Mouse (Mus musculus): ENCODE measurements around the gene Plekha4. TPM values are rescaled to one million over a fixed set of nuclear protein-coding genes. Genes with fewer than 3 reads are reported as not detected.

Gene Plekha4
- polyA plus RNA-seq, 1 experiment, result 12.9 TPM

DNA sequence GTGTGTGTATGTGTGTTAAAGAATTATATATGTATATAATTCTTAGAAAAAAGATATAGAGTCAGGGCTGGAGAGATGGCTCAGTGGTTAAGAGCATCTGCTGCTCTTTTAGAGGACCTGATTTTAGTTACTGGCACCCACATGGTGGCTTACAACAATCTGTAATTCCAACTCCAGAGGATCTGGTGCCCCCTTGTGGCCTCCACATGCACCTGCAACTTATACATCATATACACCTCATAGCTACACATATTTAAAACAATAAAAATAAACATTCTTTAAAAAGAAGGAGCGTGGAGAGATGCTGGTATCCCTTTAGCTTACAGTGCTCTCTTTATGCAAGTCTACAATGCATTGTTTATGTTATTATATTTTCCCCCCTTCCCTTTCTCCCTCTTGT, 18.4 kb downstream of the Plekha4 start:
- no peak overlapping the region for H3K27ac ChIP-seq (ENCODE audit: control insufficient read depth, insufficient read depth, low read depth, low read length)
- TF ChIP-seq CTCF (IDR thresholded peaks at IDR 0.05; ENCODE audit: control insufficient read depth, insufficient read depth, insufficient replicate concordance, low read depth, low read length) (no peak), POLR2A (IDR thresholded peaks at IDR 0.05; ENCODE audit: control insufficient read depth, low read depth, low read length) (no peak)

DNA sequence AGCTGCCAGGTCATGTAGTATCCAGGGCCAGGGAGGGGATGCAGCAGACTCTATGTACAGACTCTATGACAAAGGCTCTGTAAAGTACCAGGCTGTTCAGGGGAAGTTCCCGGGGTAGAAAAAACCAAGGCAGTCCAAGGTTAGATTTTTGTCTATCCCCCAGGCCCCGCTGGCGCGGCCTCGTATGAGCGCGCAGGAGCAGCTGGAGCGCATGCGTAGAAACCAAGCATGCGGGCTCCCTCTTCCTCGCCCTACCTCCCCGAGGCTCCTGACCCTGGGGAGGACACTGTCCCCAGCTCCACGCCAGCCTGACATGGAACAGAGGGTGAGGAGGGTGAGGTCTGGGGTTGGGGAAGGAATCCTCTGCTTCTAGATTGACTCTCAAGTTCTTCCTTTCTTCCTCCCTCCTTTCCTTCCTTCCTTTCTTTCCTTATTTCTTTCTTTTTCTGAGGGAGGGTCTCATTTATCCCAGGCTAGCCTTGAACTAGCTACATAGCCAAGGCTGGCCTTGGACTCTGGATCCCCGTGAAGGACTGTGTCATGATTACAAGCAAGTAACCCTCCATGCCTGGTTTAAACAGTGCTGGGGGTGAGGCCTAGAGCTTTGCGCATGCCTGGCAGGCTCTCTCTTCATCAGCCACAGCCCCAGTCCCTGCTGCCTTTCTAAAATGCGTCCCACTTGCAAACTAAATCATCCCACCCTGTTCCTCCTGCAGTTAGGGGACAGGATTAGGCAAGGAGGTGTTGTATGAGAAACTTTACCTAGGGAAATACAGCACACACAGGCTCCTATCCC, 23.7 kb downstream of the Plekha4 start:
- Histone ChIP-seq H3K4me1 (ENCODE audit: control insufficient read depth, insufficient read depth, low read length) (no peaks in the 10 kb centered on the region), H3K36me3 (ENCODE audit: control insufficient read depth, insufficient read depth, low read length) (no peaks in the 10 kb centered on the region), H3K4me3 (ENCODE audit: control insufficient read depth, low read depth, low read length) (no peak overlapping the region), H3K27me3 (ENCODE audit: control insufficient read depth, insufficient read depth, low read length) (no peaks in the 10 kb centered on the region), H3K27ac (ENCODE audit: control insufficient read depth, insufficient read depth, low read depth, low read length) (no peak overlapping the region)
- TF ChIP-seq POLR2A (IDR thresholded peaks at IDR 0.05; ENCODE audit: control insufficient read depth, low read depth, low read length), result no peak
- TF ChIP-seq CTCF (IDR thresholded peaks at IDR 0.05; ENCODE audit: control insufficient read depth, insufficient read depth, insufficient replicate concordance, low read depth, low read length), result no peak

More for the DNA sequence above, 18.4 kb downstream of the Plekha4 start:
- no peaks in the 10 kb centered on the region for H3K27me3 ChIP-seq (ENCODE audit: control insufficient read depth, insufficient read depth, low read length)
- no peak overlapping the region for H3K4me3 ChIP-seq (ENCODE audit: control insufficient read depth, low read depth, low read length)
- H3K4me1 ChIP-seq (ENCODE audit: control insufficient read depth, insufficient read depth, low read length), result peaks cover 3% of the 10 kb centered on the region
- no peaks in the 10 kb centered on the region for H3K36me3 ChIP-seq (ENCODE audit: control insufficient read depth, insufficient read depth, low read length)

DNA sequence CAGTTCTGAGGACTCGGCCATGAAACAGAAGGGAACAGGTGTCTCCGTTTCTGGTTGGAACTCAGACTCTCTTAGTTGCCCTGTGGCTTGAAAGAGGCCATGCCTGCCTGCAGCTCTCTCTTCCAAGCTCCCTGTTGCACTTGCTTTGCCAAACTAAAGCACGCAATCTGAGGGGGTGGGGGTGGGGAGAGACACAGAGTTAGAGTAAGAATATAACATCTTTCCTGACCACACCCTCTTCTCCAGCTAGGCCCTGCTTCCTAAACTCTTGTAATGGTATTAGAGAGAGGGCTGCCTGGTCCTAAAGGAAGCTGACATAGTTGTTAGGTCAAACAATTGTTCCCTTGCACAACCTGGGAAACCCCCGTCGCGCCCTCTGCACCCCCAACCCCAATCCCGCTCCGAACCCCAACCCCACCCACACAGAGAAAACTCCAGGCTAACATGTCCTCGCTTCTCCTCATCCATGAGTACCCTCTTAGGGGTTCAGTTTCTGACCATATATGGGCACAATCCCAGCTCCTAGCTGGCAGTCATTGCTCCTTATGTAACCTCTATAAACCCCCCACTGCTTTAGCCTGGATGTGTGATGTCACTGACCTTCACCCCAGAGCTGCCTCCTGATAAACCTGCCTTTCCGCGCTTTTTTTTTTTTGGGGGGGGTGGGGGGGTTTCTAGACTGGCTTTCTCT, 24.8 kb downstream of the Plekha4 start:
- Histone ChIP-seq H3K4me3 (ENCODE audit: control insufficient read depth, low read depth, low read length) (no peak overlapping the region), H3K27ac (ENCODE audit: control insufficient read depth, insufficient read depth, low read depth, low read length) (no peak overlapping the region)

GRCm38 (mm10) chr7:45551512-45551883, 25.4 kb downstream of the Plekha4 start:
- H3K36me3 ChIP-seq (ENCODE audit: control insufficient read depth, insufficient read depth, low read length), result no peaks in the 10 kb centered on the region
- H3K27me3 ChIP-seq (ENCODE audit: control insufficient read depth, insufficient read depth, low read length), result no peaks in the 10 kb centered on the region
- no peaks in the 10 kb centered on the region for H3K4me1 ChIP-seq (ENCODE audit: control insufficient read depth, insufficient read depth, low read length)
- no peak overlapping the region for H3K4me3 ChIP-seq (ENCODE audit: control insufficient read depth, low read depth, low read length)
- no peak overlapping the region for H3K27ac ChIP-seq (ENCODE audit: control insufficient read depth, insufficient read depth, low read depth, low read length)
- TF ChIP-seq CTCF (IDR thresholded peaks at IDR 0.05; ENCODE audit: control insufficient read depth, insufficient read depth, insufficient replicate concordance, low read depth, low read length) (no peak), POLR2A (IDR thresholded peaks at IDR 0.05; ENCODE audit: control insufficient read depth, low read depth, low read length) (no peak)

More for the DNA sequence above, 24.8 kb downstream of the Plekha4 start:
- TF ChIP-seq CTCF (IDR thresholded peaks at IDR 0.05; ENCODE audit: control insufficient read depth, insufficient read depth, insufficient replicate concordance, low read depth, low read length) (no peak), POLR2A (IDR thresholded peaks at IDR 0.05; ENCODE audit: control insufficient read depth, low read depth, low read length) (no peak)
- H3K36me3 ChIP-seq (ENCODE audit: control insufficient read depth, insufficient read depth, low read length), result no peaks in the 10 kb centered on the region
- no peaks in the 10 kb centered on the region for H3K4me1 ChIP-seq (ENCODE audit: control insufficient read depth, insufficient read depth, low read length)
- no peaks in the 10 kb centered on the region for H3K27me3 ChIP-seq (ENCODE audit: control insufficient read depth, insufficient read depth, low read length)

DNA sequence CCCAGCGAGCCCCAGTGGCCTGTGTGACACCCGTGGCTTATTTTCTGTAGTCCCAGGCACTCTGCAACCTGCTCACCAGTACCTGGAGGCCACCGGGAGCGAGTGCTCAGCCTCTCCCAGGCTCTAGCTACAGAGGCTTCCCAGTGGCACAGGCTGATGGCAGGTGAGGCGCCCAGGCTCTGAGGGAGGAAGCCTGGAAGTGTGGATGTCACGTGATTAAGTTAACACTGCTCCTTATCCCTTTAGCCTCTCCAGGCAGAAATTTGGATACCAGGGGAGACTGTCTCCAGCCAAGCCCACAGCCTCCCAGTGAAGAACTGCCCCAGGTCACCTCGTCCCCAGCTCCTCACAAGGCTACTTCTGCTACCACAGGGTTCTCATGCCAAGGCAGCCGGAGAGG, 27.4 kb downstream of the Plekha4 start:
- Histone ChIP-seq H3K4me3 (ENCODE audit: control insufficient read depth, low read depth, low read length) (no peak overlapping the region), H3K27ac (ENCODE audit: control insufficient read depth, insufficient read depth, low read depth, low read length) (no peak overlapping the region), H3K27me3 (ENCODE audit: control insufficient read depth, insufficient read depth, low read length) (no peaks in the 10 kb centered on the region), H3K36me3 (ENCODE audit: control insufficient read depth, insufficient read depth, low read length) (no peaks in the 10 kb centered on the region), H3K4me1 (ENCODE audit: control insufficient read depth, insufficient read depth, low read length) (no peaks in the 10 kb centered on the region)
- TF ChIP-seq POLR2A (IDR thresholded peaks at IDR 0.05; ENCODE audit: control insufficient read depth, low read depth, low read length), result no peak
- TF ChIP-seq CTCF (IDR thresholded peaks at IDR 0.05; ENCODE audit: control insufficient read depth, insufficient read depth, insufficient replicate concordance, low read depth, low read length), result no peak

DNA sequence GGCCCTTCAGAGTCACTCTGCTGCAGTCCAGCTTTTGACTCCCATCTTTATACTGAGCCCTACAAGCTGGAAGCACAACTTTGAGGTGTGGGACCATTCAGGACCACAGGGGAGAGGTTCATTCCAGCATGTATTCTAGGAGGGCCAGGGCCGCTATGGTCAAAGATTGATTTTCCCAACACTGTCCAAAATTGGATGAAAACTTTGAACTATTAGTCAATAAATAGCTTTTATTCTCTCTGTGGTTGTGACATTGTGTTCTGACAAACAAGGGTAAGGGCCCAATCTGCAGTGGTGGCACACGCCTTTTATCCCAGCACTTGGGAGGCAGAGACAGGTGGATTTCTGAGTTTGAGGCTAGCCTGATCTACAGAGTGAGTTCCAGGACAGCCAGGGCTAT, 27.9 kb downstream of the Plekha4 start:
- Histone ChIP-seq H3K36me3 (ENCODE audit: control insufficient read depth, insufficient read depth, low read length) (no peaks in the 10 kb centered on the region), H3K27me3 (ENCODE audit: control insufficient read depth, insufficient read depth, low read length) (no peaks in the 10 kb centered on the region), H3K4me1 (ENCODE audit: control insufficient read depth, insufficient read depth, low read length) (no peaks in the 10 kb centered on the region), H3K4me3 (ENCODE audit: control insufficient read depth, low read depth, low read length) (no peak overlapping the region), H3K27ac (ENCODE audit: control insufficient read depth, insufficient read depth, low read depth, low read length) (no peak overlapping the region)
- TF ChIP-seq POLR2A (IDR thresholded peaks at IDR 0.05; ENCODE audit: control insufficient read depth, low read depth, low read length), result no peak
- no peak for TF ChIP-seq CTCF (IDR thresholded peaks at IDR 0.05; ENCODE audit: control insufficient read depth, insufficient read depth, insufficient replicate concordance, low read depth, low read length)

- Histone ChIP-seq H3K4me3 (ENCODE audit: control insufficient read depth, low read depth, low read length) (no peak within 1 kb of the TSS), H3K4me1 (ENCODE audit: control insufficient read depth, insufficient read depth, low read length) (no peaks in the 10 kb centered on the region), H3K27me3 (ENCODE audit: control insufficient read depth, insufficient read depth, low read length) (no peaks in the 10 kb centered on the region), H3K36me3 (ENCODE audit: control insufficient read depth, insufficient read depth, low read length) (no peaks in the 10 kb centered on the region), H3K27ac (ENCODE audit: control insufficient read depth, insufficient read depth, low read depth, low read length) (no peak within 1 kb of the TSS)
- no peak for TF ChIP-seq CTCF (IDR thresholded peaks at IDR 0.05; ENCODE audit: control insufficient read depth, insufficient read depth, insufficient replicate concordance, low read depth, low read length)
- no peak for TF ChIP-seq POLR2A (IDR thresholded peaks at IDR 0.05; ENCODE audit: control insufficient read depth, low read depth, low read length)
Observed at GRCm38 (mm10) chr7:45554744-45555143, 28.6 kb downstream of the Plekha4 start, which contains the start of gene Hsd17b14. TSS of gene Hsd17b14 (plus strand) at chr7:45554893.

Data from testis, adult 2 months (tissue).